Mouse (Mus musculus): Measurements from ENCODE around the gene Fkbp8. TPM values are rescaled to one million over a fixed set of nuclear protein-coding genes. Genes with fewer than 3 reads are reported as not detected.

The Fkbp8 gene
- polyA plus RNA-seq, 1 experiment from 2014 or later = 425 TPM

DNA sequence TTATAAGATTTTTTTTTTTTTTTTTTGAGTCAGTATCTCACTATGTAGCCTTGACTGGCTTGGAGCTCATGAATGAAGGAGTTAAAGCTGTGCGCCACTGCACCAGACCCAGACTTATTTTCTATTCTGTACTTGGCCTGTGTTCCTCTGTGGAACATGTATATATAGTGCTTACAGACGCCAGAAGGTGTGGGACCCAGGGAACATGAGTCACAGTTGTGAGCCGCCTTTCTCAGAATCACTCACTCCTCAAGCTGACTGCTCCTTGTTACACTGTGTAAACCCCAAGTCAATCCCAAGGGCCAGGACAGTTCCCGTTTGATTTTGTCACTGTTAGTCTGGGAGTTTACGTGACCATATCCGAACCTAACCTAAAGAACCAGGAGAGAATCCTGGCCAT lies 8.5 kb upstream of the Fkbp8 start:
- Histone ChIP-seq H3K4me1 (ENCODE audit: control insufficient read depth, insufficient read depth, low read length) (peaks cover 6% of the 10 kb centered on the region), H3K4me2 (ENCODE audit: low read length) (no peak overlapping the region), H3K27ac (ENCODE audit: low read length) (no peak overlapping the region), H3K9ac (ENCODE audit: low read depth, low read length) (no peak overlapping the region), H3K36me3 (ENCODE audit: control insufficient read depth, insufficient read depth, low read length) (peaks cover 8% of the 10 kb centered on the region; the same call in 1 of the 2 replicates), H3K27me3 (ENCODE audit: control insufficient read depth, insufficient read depth, low read depth, low read length) (no peaks in the 10 kb centered on the region), H3K9me3 (replicated peaks; ENCODE audit: control insufficient read depth, low read length, poor library complexity, severe bottlenecking) (no peaks in the 10 kb centered on the region), H3K4me3 (ENCODE audit: low read depth, low read length) (no peak overlapping the region)
- WGBS = 93% methylated on average over 6 of the region's 6 CpGs
- no peak for ATAC-seq

DNA sequence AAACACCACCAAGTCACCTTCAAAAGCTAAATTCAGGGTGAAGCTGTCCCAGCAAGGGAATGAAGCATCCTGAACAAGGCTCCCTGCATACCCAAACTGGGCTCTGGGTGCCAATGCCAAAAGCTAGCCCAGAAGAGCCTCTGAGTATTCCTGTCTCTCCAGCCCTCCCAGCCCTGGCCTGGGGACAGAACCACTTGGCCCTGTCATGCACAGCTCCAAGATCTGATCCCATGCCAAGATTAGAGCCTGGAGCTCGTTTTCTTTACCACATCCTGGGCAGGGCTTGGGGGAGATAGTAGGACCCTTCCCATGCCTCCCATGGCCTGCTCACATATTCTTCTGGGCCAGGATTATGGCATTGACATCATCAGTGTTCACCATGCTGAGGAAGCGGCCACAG lies 7.9 kb upstream of the Fkbp8 start:
- H3K27me3 ChIP-seq (ENCODE audit: control insufficient read depth, insufficient read depth, low read depth, low read length) = no peaks in the 10 kb centered on the region
- H3K4me1 ChIP-seq (ENCODE audit: control insufficient read depth, insufficient read depth, low read length) = peaks cover 6% of the 10 kb centered on the region
- ATAC-seq = no peak
- H3K4me2 ChIP-seq (ENCODE audit: low read length) = no peak overlapping the region
- no peaks in the 10 kb centered on the region for H3K9me3 ChIP-seq (replicated peaks; ENCODE audit: control insufficient read depth, low read length, poor library complexity, severe bottlenecking)
- H3K27ac ChIP-seq (ENCODE audit: low read length) = no peak overlapping the region
- 0 out of 2 replicates have a peak, but pooled peaks cover 6% of the 10 kb centered on the region for H3K36me3 ChIP-seq (ENCODE audit: control insufficient read depth, insufficient read depth, low read length)
- no peak overlapping the region for H3K4me3 ChIP-seq (ENCODE audit: low read depth, low read length)
- H3K9ac ChIP-seq (ENCODE audit: low read depth, low read length) = no peak overlapping the region
- 58% methylated on average over 2 of the region's 2 CpGs for WGBS

DNA sequence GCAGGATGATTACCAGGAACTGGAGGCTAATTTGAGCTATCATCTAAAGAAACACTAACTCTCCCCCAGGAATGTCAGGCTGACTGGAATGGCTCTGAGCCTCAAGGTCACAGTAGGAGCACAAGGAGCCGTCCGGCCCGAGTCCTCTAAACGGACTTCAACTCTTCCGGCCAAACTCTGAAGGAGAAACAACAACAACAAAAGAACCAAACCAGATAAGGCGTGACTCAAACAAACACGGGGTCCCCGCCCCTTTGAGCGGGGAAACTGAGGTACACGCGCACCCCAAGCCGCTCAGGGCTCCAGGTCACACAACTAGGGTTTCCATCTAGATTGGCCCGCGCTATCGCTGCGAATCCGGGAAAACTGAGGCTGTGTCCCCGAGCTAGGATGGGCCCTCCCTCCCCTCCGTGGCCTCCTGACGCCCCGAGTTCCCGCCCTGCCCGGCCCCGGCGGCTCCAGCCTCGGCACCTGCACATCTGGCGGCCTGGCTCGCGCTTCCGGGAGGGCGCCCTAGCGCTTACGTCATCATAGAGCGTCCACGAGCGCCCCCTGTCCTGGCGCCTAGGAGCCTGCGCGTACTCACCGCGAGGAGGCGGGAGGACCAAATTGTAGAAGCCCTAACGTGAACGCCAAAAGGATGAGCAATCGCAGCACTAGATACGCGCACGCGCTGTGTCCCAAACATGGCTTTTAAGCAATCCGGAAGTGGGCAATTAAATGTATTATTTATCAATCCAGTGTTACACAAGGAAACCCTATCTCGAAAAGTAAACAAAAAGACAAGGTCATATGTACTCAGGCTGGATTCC lies 4.7 kb upstream of the Fkbp8 start:
- peak overlapping the region; percentile 87 for H3K27ac ChIP-seq (ENCODE audit: low read length)
- H3K4me1 ChIP-seq (ENCODE audit: control insufficient read depth, insufficient read depth, low read length) = peaks cover 10% of the 10 kb centered on the region
- under 1% methylated on average over 48 of the region's 51 CpGs for WGBS
- H3K27me3 ChIP-seq (ENCODE audit: control insufficient read depth, insufficient read depth, low read depth, low read length) = no peaks in the 10 kb centered on the region
- no peaks in the 10 kb centered on the region for H3K9me3 ChIP-seq (replicated peaks; ENCODE audit: control insufficient read depth, low read length, poor library complexity, severe bottlenecking)
- peak; percentile 88 for ATAC-seq
- H3K4me3 ChIP-seq (ENCODE audit: low read depth, low read length) = peak overlapping the region; percentile 74
- H3K36me3 ChIP-seq (ENCODE audit: control insufficient read depth, insufficient read depth, low read length) = 0 out of 2 replicates have a peak, but pooled peaks cover 3% of the 10 kb centered on the region
- peak overlapping the region; percentile 85 for H3K4me2 ChIP-seq (ENCODE audit: low read length)
- H3K9ac ChIP-seq (ENCODE audit: low read depth, low read length) = peak overlapping the region; percentile 90

DNA sequence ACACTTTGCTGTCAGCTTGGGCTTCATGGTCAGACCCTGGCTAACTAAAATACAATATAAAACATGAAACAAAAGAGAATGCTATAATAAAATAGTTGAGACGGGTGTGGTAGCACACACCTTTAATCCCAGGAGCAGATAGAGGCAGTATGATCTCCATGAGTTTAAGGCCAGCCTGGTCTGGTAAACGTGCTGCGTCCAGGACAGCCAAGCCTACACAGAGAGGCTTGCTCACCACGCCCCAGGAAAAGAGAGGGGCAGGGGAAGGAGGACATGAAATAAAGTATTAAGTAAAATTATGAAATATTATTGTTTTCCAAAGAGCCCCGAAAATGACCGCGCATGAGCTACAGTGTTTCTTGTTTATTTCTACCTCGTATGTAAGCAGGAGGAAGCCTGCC lies 413 bp upstream of the Fkbp8 start:
- peak overlapping the region; percentile 81 for H3K4me3 ChIP-seq (ENCODE audit: low read depth, low read length)
- H3K27ac ChIP-seq (ENCODE audit: low read length) = peak overlapping the region; percentile 93
- WGBS = 3% methylated on average over 8 of the region's 8 CpGs
- peaks cover 14% of the 10 kb centered on the region for H3K36me3 ChIP-seq (ENCODE audit: control insufficient read depth, insufficient read depth, low read length)
- peak; percentile 15; the same call in 1 of the 2 replicates for ATAC-seq
- H3K4me1 ChIP-seq (ENCODE audit: control insufficient read depth, insufficient read depth, low read length) = peaks cover 20% of the 10 kb centered on the region
- H3K4me2 ChIP-seq (ENCODE audit: low read length) = peak overlapping the region; percentile 61
- no peaks in the 10 kb centered on the region for H3K9me3 ChIP-seq (replicated peaks; ENCODE audit: control insufficient read depth, low read length, poor library complexity, severe bottlenecking)
- H3K27me3 ChIP-seq (ENCODE audit: control insufficient read depth, insufficient read depth, low read depth, low read length) = no peaks in the 10 kb centered on the region
- peak overlapping the region; percentile 97 for H3K9ac ChIP-seq (ENCODE audit: low read depth, low read length)

DNA sequence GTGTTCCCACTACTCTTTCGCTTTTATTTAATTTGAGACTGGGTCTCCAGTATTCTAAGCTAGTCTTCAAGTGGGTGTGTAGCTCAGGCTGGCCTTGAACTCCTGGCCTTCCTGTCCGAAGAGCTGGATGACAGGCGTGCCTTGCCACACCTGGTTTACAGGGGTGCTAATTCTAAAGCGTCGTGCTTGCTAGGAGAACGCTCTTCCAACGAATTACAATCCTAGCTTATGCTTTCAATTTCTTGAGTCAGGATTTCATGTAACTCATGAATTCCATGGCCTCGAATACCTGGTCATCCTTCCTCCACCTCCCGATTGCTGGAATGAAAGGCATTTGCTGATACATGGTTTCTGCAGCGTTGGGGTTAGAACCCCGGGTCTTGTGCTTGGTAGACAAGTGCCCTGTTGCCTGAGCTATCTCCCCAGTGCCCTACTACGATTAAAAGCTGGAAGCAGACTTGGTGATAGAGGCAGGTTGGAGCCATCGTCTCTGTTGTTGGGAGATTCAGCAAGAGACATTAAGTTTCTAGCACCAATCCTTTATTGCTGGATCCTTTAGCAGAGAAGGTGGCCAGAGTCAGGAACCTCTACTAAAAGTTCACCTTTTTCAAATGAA lies 766 bp downstream of the Fkbp8 start:
- 38% methylated on average over 13 of the region's 13 CpGs for WGBS
- H3K9ac ChIP-seq (ENCODE audit: low read depth, low read length) = peak overlapping the region; percentile 97
- no peak; the same call in 1 of the 2 replicates for ATAC-seq
- peaks cover 21% of the 10 kb centered on the region for H3K36me3 ChIP-seq (ENCODE audit: control insufficient read depth, insufficient read depth, low read length)
- peak overlapping the region; percentile 93 for H3K27ac ChIP-seq (ENCODE audit: low read length)
- peak overlapping the region; percentile 75 for H3K4me2 ChIP-seq (ENCODE audit: low read length)
- no peaks in the 10 kb centered on the region for H3K27me3 ChIP-seq (ENCODE audit: control insufficient read depth, insufficient read depth, low read depth, low read length)
- peaks cover 16% of the 10 kb centered on the region for H3K4me1 ChIP-seq (ENCODE audit: control insufficient read depth, insufficient read depth, low read length)
- H3K4me3 ChIP-seq (ENCODE audit: low read depth, low read length) = peak overlapping the region; percentile 81
- no peaks in the 10 kb centered on the region for H3K9me3 ChIP-seq (replicated peaks; ENCODE audit: control insufficient read depth, low read length, poor library complexity, severe bottlenecking)

DNA sequence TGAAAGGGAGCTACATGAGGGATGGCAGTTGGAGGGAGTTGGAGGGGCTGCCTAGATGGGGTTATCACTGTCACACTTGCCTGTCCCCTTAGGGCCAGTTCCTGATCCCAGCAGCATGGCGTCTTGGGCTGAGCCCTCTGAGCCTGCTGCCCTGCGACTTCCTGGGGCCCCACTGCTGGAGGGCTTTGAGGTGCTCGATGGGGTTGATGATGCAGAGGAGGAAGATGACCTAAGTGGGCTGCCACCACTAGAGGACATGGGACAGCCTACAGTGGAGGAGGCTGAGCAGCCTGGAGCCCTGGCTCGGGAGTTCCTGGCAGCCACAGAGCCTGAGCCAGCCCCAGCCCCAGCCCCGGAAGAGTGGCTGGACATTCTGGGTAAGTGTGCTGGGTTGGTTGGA lies 1.8 kb downstream of the Fkbp8 start:
- Histone ChIP-seq H3K9ac (ENCODE audit: low read depth, low read length) (no peak overlapping the region), H3K4me2 (ENCODE audit: low read length) (no peak overlapping the region), H3K9me3 (replicated peaks; ENCODE audit: control insufficient read depth, low read length, poor library complexity, severe bottlenecking) (no peaks in the 10 kb centered on the region), H3K27ac (ENCODE audit: low read length) (no peak overlapping the region), H3K27me3 (ENCODE audit: control insufficient read depth, insufficient read depth, low read depth, low read length) (no peaks in the 10 kb centered on the region), H3K4me3 (ENCODE audit: low read depth, low read length) (no peak overlapping the region), H3K4me1 (ENCODE audit: control insufficient read depth, insufficient read depth, low read length) (peaks cover 16% of the 10 kb centered on the region), H3K36me3 (ENCODE audit: control insufficient read depth, insufficient read depth, low read length) (peaks cover 26% of the 10 kb centered on the region)
- WGBS = 87% methylated on average over 5 of the region's 5 CpGs
- no peak for ATAC-seq

DNA sequence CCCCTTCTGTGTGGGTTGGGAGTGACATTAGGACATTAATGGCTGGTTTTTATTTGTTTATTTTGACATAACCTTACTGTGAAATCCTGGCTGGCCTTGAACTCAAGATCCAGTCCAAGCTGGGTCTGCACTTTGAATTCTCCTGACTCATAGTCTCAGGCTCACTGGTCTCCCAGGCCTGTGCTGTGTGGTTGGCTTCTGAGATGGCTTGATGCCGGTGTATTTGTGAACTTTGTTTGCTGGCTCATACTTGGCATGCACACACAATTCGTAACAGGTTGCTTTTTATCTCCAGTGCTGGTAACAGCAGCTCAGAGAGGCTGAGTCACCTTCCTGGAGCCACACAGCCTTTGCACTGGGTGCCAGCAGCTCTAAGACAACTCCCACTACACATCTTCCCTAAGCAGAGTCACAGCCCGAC lies 2.2 kb downstream of the Fkbp8 start:
- Histone ChIP-seq H3K4me1 (ENCODE audit: control insufficient read depth, insufficient read depth, low read length) (peaks cover 16% of the 10 kb centered on the region), H3K27ac (ENCODE audit: low read length) (no peak overlapping the region), H3K4me2 (ENCODE audit: low read length) (no peak overlapping the region), H3K36me3 (ENCODE audit: control insufficient read depth, insufficient read depth, low read length) (peaks cover 27% of the 10 kb centered on the region), H3K9me3 (replicated peaks; ENCODE audit: control insufficient read depth, low read length, poor library complexity, severe bottlenecking) (no peaks in the 10 kb centered on the region), H3K4me3 (ENCODE audit: low read depth, low read length) (no peak overlapping the region), H3K9ac (ENCODE audit: low read depth, low read length) (no peak overlapping the region), H3K27me3 (ENCODE audit: control insufficient read depth, insufficient read depth, low read depth, low read length) (no peaks in the 10 kb centered on the region)
- 97% methylated on average over 3 of the region's 3 CpGs for WGBS
- ATAC-seq = no peak

DNA sequence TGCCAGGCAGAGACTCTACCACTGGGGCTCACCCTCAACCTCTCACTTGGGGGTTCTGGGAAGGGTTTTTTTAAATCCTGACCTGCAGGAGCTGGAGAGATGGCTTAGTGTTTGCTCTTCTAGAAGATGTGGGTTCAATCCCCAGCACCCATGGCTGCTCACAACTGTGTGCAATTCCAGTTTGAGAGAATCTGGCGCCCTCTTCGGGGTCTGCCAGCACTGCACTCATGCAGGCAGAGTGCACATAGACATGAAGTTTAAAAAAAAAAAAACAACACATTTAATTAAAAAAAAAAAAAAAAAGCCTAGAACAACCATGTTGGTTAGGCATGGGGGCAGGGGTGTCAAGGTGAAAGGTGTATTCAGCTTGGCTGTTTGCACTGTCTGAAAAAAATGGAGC lies 2.8 kb downstream of the Fkbp8 start:
- Histone ChIP-seq H3K36me3 (ENCODE audit: control insufficient read depth, insufficient read depth, low read length) (peaks cover 29% of the 10 kb centered on the region), H3K9ac (ENCODE audit: low read depth, low read length) (no peak overlapping the region), H3K4me3 (ENCODE audit: low read depth, low read length) (no peak overlapping the region), H3K4me1 (ENCODE audit: control insufficient read depth, insufficient read depth, low read length) (peaks cover 16% of the 10 kb centered on the region), H3K9me3 (replicated peaks; ENCODE audit: control insufficient read depth, low read length, poor library complexity, severe bottlenecking) (no peaks in the 10 kb centered on the region), H3K27ac (ENCODE audit: low read length) (no peak overlapping the region), H3K4me2 (ENCODE audit: low read length) (no peak overlapping the region), H3K27me3 (ENCODE audit: control insufficient read depth, insufficient read depth, low read depth, low read length) (no peaks in the 10 kb centered on the region)
- WGBS = 89% methylated on average over 2 of the region's 2 CpGs
- ATAC-seq = no peak

DNA sequence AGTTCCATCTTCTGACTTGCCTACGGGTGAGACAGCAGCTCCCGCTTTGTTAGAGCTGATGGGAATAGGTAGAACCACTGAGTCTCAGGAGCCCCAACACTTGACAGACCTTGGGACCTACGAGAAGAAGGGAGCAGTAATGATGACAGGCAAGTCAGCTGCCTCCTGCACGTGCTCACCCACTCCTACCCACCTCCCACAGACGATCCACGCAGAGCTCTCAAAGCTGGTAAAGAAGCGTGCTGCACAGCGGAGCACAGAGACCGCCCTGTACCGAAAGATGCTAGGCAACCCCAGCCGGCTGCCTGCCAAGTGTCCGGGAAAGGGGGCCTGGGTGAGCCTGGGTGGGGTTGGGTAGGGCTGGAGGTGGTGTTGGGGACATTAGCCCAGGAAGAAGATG lies 6.8 kb downstream of the Fkbp8 start:
- 93% methylated on average over 12 of the region's 12 CpGs for WGBS

More for the DNA sequence above, 6.8 kb downstream of the Fkbp8 start:
- H3K4me2 ChIP-seq (ENCODE audit: low read length) = no peak overlapping the region
- no peak overlapping the region for H3K27ac ChIP-seq (ENCODE audit: low read length)
- H3K4me3 ChIP-seq (ENCODE audit: low read depth, low read length) = no peak overlapping the region
- peaks cover 9% of the 10 kb centered on the region for H3K4me1 ChIP-seq (ENCODE audit: control insufficient read depth, insufficient read depth, low read length)
- H3K9ac ChIP-seq (ENCODE audit: low read depth, low read length) = no peak overlapping the region
- ATAC-seq = no peak
- no peaks in the 10 kb centered on the region for H3K27me3 ChIP-seq (ENCODE audit: control insufficient read depth, insufficient read depth, low read depth, low read length)
- H3K9me3 ChIP-seq (replicated peaks; ENCODE audit: control insufficient read depth, low read length, poor library complexity, severe bottlenecking) = no peaks in the 10 kb centered on the region
- H3K36me3 ChIP-seq (ENCODE audit: control insufficient read depth, insufficient read depth, low read length) = peaks cover 29% of the 10 kb centered on the region
